Mouse (Mus musculus): ENCODE data around the gene BC024063. TPM values are rescaled to one million over a fixed set of nuclear protein-coding genes. Genes with fewer than 3 reads are reported as not detected.

BC024063 gene
- polyA plus RNA-seq, 1 experiment from 2014 or later, result 6.8 TPM

Other genes with a start within 250 kb of the BC024063 start
- 10.2 and 13.7 TPM in 2 replicates for gene Gm32687, start 219.4 kb upstream of the BC024063 start, polyA plus RNA-seq (2016; fragmentation: Nextera tagmentation; extraction: Ambion mirVana)
- 3.6 and 6.6 TPM in 2 replicates for gene Zfp781, start 152.9 kb upstream of the BC024063 start, polyA plus RNA-seq (2016; fragmentation: Nextera tagmentation; extraction: Ambion mirVana)
- 13.1 and 15.3 TPM in 2 replicates for gene Zfp873, start 35.2 kb upstream of the BC024063 start, polyA plus RNA-seq (2016; fragmentation: Nextera tagmentation; extraction: Ambion mirVana)
- gene AU041133, start 44.7 kb downstream of the BC024063 start, polyA plus RNA-seq (2016; fragmentation: Nextera tagmentation; extraction: Ambion mirVana), result 6.3 and 7.1 TPM in 2 replicates
- gene Zfp938, start 157.9 kb downstream of the BC024063 start, polyA plus RNA-seq (2016; fragmentation: Nextera tagmentation; extraction: Ambion mirVana), result 15.8 and 17.4 TPM in 2 replicates
- gene 4932415D10Rik, start 233.2 kb downstream of the BC024063 start, polyA plus RNA-seq (2016; fragmentation: Nextera tagmentation; extraction: Ambion mirVana), result not detected in 2 replicates

Measured in hindbrain, embryonic 12.5 days (tissue).